Mouse (Mus musculus) gastrocnemius, adult 2 months (tissue): ENCODE results near the gene Chst13. TPM values are rescaled to one million over a fixed set of nuclear protein-coding genes. Genes with fewer than 3 reads are reported as not detected.

Experiments
- DNase-seq: peaks from one replicate; pipeline ENCODE4 v3.0.0; 2022
- H3K27ac ChIP-seq: fragments of 200-600 bp; 2 replicates; pipeline ENCODE4 v1.8.1; 2022; ENCODE audit warnings: mild to moderate bottlenecking
- H3K4me3 ChIP-seq: fragments of 200-600 bp; 2 replicates; pipeline ENCODE4 v1.8.1; 2022; ENCODE audit warnings: mild to moderate bottlenecking, moderate library complexity
- CTCF ChIP-seq: fragments of 200-600 bp; IDR thresholded peaks from 2 replicates; pipeline ENCODE4 v1.8.1; 2022; ENCODE audit warnings: antibody characterized with exemption, mild to moderate bottlenecking, moderate library complexity
- intact Hi-C: fragments of 180-260 bp; cut with DNase I; formaldehyde crosslinking; loops from one replicate; pipeline ENCODE4 v1.15.1; 2025
- long read RNA-seq, 2 experiments: library from polyadenylated mRNA; stranded (forward); transcript quantifications; one replicate each; pipeline ENCODE4 v2.0.0; 2021
- total RNA-seq, 2 experiments: library from RNA; stranded (reverse); gene quantifications; 2 replicates each; pipeline ENCODE4 v1.2.3; 2021

Gene Chst13
- not detected for total RNA-seq
- long read RNA-seq, experiment 1: 0 reads
- long read RNA-seq, experiment 2: 0 reads

- intact Hi-C loops: loop anchor here (10.0 kb wide), 1 partner anchor 650 kb away; no protein-coding TSS in a partner anchor
- H3K27ac ChIP-seq: no peak within 1 kb of the TSS
- peak within 1 kb of the TSS; percentile 56 for H3K4me3 ChIP-seq
- TF ChIP-seq CTCF: no peak
- DNase-seq: peak; percentile 76
Observed at GRCm38 (mm10) chr6:90324991-90325390, at the start of gene Chst13. Gene Chst13 (minus strand): TSS chr6:90325185.

GRCm38 (mm10) chr6:90374647-90375046 is 49.7 kb upstream of the Chst13 start:
- no peak overlapping the region for H3K27ac ChIP-seq
- no peak for DNase-seq

GRCm38 (mm10) chr6:90369725-90370553 is 45.0 kb upstream of the Chst13 start:
- intact Hi-C loops: no loop called here
- H3K4me3 ChIP-seq: peak overlapping the region; percentile 98
- DNase-seq: peak; percentile 69
- TF ChIP-seq CTCF: no peak
- H3K27ac ChIP-seq: peak overlapping the region; percentile 93

More at GRCm38 (mm10) chr6:90374647-90375046, 49.7 kb upstream of the Chst13 start:
- intact Hi-C loops: no loop called here
- H3K4me3 ChIP-seq: no peak overlapping the region
- no peak for TF ChIP-seq CTCF

- H3K4me3 ChIP-seq: peak within 1 kb of the TSS; percentile 98
- no peak for TF ChIP-seq CTCF
- H3K27ac ChIP-seq: peak within 1 kb of the TSS; percentile 93
- DNase-seq: peak; percentile 100
- intact Hi-C loops: no loop called here
Observed at GRCm38 (mm10) chr6:90368976-90369724, 44.2 kb upstream of the Chst13 start, which contains the start of gene Zxdc. Gene Zxdc (plus strand): TSS chr6:90369492.

GRCm38 (mm10) chr6:90363301-90363700 is 38.3 kb upstream of the Chst13 start:
- peak; percentile 67 for DNase-seq
- Histone ChIP-seq H3K27ac (no peak overlapping the region), H3K4me3 (no peak overlapping the region)
- intact Hi-C loops: no loop called here
- no peak for TF ChIP-seq CTCF

GRCm38 (mm10) chr6:90360922-90361614 is 36.1 kb upstream of the Chst13 start:
- no peak for DNase-seq
- Histone ChIP-seq H3K4me3 (no peak overlapping the region), H3K27ac (peak overlapping the region; percentile 64)
- intact Hi-C loops: no loop called here
- no peak for TF ChIP-seq CTCF

GRCm38 (mm10) chr6:90360024-90360781 is 35.2 kb upstream of the Chst13 start:
- peak overlapping the region; percentile 7 for H3K4me3 ChIP-seq
- intact Hi-C loops: no loop called here
- TF ChIP-seq CTCF: no peak
- H3K27ac ChIP-seq: peak overlapping the region; percentile 70
- peak; percentile 78 for DNase-seq

GRCm38 (mm10) chr6:90359445-90359844 is 34.5 kb upstream of the Chst13 start:
- Histone ChIP-seq H3K27ac (peak overlapping the region; percentile 70), H3K4me3 (no peak overlapping the region)
- no peak for DNase-seq
- intact Hi-C loops: no loop called here
- TF ChIP-seq CTCF: no peak

- TF ChIP-seq CTCF: no peak
- Histone ChIP-seq H3K27ac (peak overlapping the region; percentile 8; the same call in 1 of the 2 replicates), H3K4me3 (no peak overlapping the region)
- DNase-seq: no peak
- intact Hi-C loops: no loop called here
Observed at GRCm38 (mm10) chr6:90358142-90358541, 33.2 kb upstream of the Chst13 start.

GRCm38 (mm10) chr6:90350011-90350410 is 25.0 kb upstream of the Chst13 start:
- H3K4me3 ChIP-seq: no peak overlapping the region
- intact Hi-C loops: no loop called here
- H3K27ac ChIP-seq: no peak overlapping the region
- DNase-seq: no peak
- no peak for TF ChIP-seq CTCF

- H3K27ac ChIP-seq: no peak overlapping the region
- no peak overlapping the region for H3K4me3 ChIP-seq
- no peak for DNase-seq
- intact Hi-C loops: no loop called here
- no peak for TF ChIP-seq CTCF
Observed at GRCm38 (mm10) chr6:90348500-90348899, 23.5 kb upstream of the Chst13 start.

- H3K27ac ChIP-seq: no peak overlapping the region
- TF ChIP-seq CTCF: no peak
- intact Hi-C loops: no loop called here
- no peak for DNase-seq
- no peak overlapping the region for H3K4me3 ChIP-seq
Observed at GRCm38 (mm10) chr6:90347183-90347582, 22.2 kb upstream of the Chst13 start.
